Mouse (Mus musculus): ENCODE results near the gene Tll1.
"Not testable (repeated sequence)": the region's sequence is repeated elsewhere in the genome, so short reads cannot be mapped to it uniquely, and the experiment has no call there.

DNA sequence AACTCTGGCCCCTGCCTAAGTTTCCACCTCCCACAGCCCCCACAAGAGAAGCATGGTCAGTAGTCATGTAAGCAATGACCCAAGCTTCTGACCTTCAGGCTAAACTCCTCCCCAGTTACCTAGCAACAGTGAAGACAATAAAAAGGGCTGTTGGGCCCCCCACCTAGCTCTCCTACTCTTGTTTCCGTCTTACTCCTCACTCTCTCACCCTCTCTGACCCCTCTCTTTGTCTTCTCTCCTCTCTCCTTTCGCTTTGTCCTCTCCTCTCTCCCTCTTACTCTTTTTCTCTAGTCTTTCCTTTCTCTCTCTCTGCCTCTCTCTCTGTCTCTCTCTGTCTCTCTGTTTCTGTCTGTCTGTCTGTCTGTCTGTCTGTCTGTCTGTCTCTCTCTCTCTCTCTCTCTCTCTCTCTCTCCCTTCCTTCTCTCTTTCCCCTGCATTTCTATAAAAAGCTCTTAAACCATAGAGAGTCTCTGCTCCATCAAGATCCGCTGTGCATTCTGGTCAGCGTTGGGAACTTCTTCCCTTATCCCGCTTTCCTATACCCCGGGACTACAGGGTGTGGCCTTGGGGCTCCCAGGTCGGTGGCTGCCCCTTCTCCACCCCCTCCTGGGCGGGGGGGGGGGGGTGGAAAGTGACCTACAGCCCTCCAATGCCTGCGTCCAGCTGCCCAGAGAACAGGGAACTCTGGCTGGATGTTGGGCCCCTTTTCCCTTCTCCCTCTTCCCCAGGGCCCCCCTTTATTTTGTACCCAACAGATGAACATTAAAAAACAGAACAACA is 235.3 kb downstream of the Tll1 start:
- not testable (repeated sequence) for TF ChIP-seq CTCF (IDR thresholded peaks at IDR 0.05; ENCODE audit: control insufficient read depth, insufficient read depth, insufficient read length); USF1 (IDR thresholded peaks at IDR 0.05; ENCODE audit: low read depth); MAX (IDR thresholded peaks at IDR 0.05); FOSL1 (IDR thresholded peaks at IDR 0.05; ENCODE audit: insufficient read depth, low read length, poor library complexity, severe bottlenecking); MYOG (IDR thresholded peaks at IDR 0.05; ENCODE audit: control insufficient read depth, extremely low read depth, insufficient read length); CEBPB (IDR thresholded peaks at IDR 0.05; ENCODE audit: low read depth); MYOD1 (IDR thresholded peaks at IDR 0.05; ENCODE audit: control insufficient read depth, insufficient read length, low read depth)

All from C2C12 (cell line).